Mouse (Mus musculus) megakaryocyte, embryonic 14.5 days (primary cell): ENCODE results near the gene Ceacam16.

Experiments
- FLI1 ChIP-seq: IDR thresholded peaks from 2 replicates; pipeline ENCODE4 v1.6.1; 2012; ENCODE audit warnings: low read length, inconsistent platforms, mixed read lengths
- GATA1 ChIP-seq: IDR thresholded peaks from 3 replicates; pipeline ENCODE4 v1.6.1; 2012; ENCODE audit warnings: mixed read lengths, low read length, inconsistent platforms, borderline replicate concordance

- TF ChIP-seq GATA1 (no peak), FLI1 (no peak)
These were observed 43.6 kb downstream of the Ceacam16 start for GRCm38 (mm10) chr7:19817382-19818105.
